Mouse (Mus musculus): ENCODE data around the gene Ripor2. TPM values are rescaled to one million over a fixed set of nuclear protein-coding genes. Genes with fewer than 3 reads are reported as not detected.

Ripor2 gene
- total and polyA plus RNA-seq, 2 experiments from 2014 or later: 19.6 to 48.8 TPM

- Histone ChIP-seq H3K4me1 (ENCODE audit: insufficient read depth, low read length) (peaks cover 3% of the 10 kb centered on the region; the same call in 1 of the 2 replicates), H3K9ac (replicated peaks; ENCODE audit: low read length, poor library complexity, severe bottlenecking) (no peak overlapping the region), H3K27me3 (ENCODE audit: insufficient read depth, low read length) (no peaks in the 10 kb centered on the region), H3K36me3 (ENCODE audit: insufficient read depth, low read length) (peaks cover 18% of the 10 kb centered on the region), H3K4me2 (ENCODE audit: low read depth, low read length, poor library complexity, severe bottlenecking) (no peak overlapping the region), H3K4me3 (ENCODE audit: low read depth, low read length) (no peak overlapping the region), H3K9me3 (ENCODE audit: low read length) (no peaks in the 10 kb centered on the region), H3K27ac (ENCODE audit: low read depth, low read length) (no peak overlapping the region)
- no peak for TF ChIP-seq CTCF (IDR thresholded peaks at IDR 0.05)
- ATAC-seq (ENCODE audit: low FRiP score) (no peak), DNase-seq (ENCODE audit: low spot score) (no peak)
- 58% methylated on average over 7 of the region's 7 CpGs for WGBS
Observed at GRCm38 (mm10) chr13:24710968-24711367, 129.0 kb downstream of the Ripor2 start.

GRCm38 (mm10) chr13:24712581-24713130 is 130.7 kb downstream of the Ripor2 start:
- no peak overlapping the region for H3K4me3 ChIP-seq (ENCODE audit: low read depth, low read length)
- peaks cover 28% of the 10 kb centered on the region for H3K36me3 ChIP-seq (ENCODE audit: insufficient read depth, low read length)
- H3K4me2 ChIP-seq (ENCODE audit: low read depth, low read length, poor library complexity, severe bottlenecking): no peak overlapping the region
- no peak overlapping the region for H3K27ac ChIP-seq (ENCODE audit: low read depth, low read length)
- DNase-seq (ENCODE audit: low spot score) (no peak), ATAC-seq (ENCODE audit: low FRiP score) (no peak)
- peaks cover 3% of the 10 kb centered on the region; the same call in 1 of the 2 replicates for H3K4me1 ChIP-seq (ENCODE audit: insufficient read depth, low read length)
- TF ChIP-seq CTCF (IDR thresholded peaks at IDR 0.05): no peak
- no peaks in the 10 kb centered on the region for H3K9me3 ChIP-seq (ENCODE audit: low read length)
- H3K9ac ChIP-seq (replicated peaks; ENCODE audit: low read length, poor library complexity, severe bottlenecking): 0 out of 2 replicates have a peak overlapping the region, but pooled peaks have one; percentile 29
- H3K27me3 ChIP-seq (ENCODE audit: insufficient read depth, low read length): no peaks in the 10 kb centered on the region
- WGBS: 87% methylated on average over 7 of the region's 7 CpGs

GRCm38 (mm10) chr13:24713434-24714000 is 131.5 kb downstream of the Ripor2 start:
- Histone ChIP-seq H3K4me1 (ENCODE audit: insufficient read depth, low read length) (peaks cover 3% of the 10 kb centered on the region; the same call in 1 of the 2 replicates), H3K36me3 (ENCODE audit: insufficient read depth, low read length) (peaks cover 36% of the 10 kb centered on the region), H3K4me3 (ENCODE audit: low read depth, low read length) (no peak overlapping the region), H3K27ac (ENCODE audit: low read depth, low read length) (no peak overlapping the region), H3K9me3 (ENCODE audit: low read length) (no peaks in the 10 kb centered on the region), H3K4me2 (ENCODE audit: low read depth, low read length, poor library complexity, severe bottlenecking) (peak overlapping the region; percentile 18; the same call in 1 of the 2 replicates), H3K9ac (replicated peaks; ENCODE audit: low read length, poor library complexity, severe bottlenecking) (no peak overlapping the region), H3K27me3 (ENCODE audit: insufficient read depth, low read length) (no peaks in the 10 kb centered on the region)
- DNase-seq (ENCODE audit: low spot score): peak; percentile 80
- ATAC-seq (ENCODE audit: low FRiP score): peak; percentile 87
- 9% methylated on average over 16 of the region's 16 CpGs for WGBS
- TF ChIP-seq CTCF (IDR thresholded peaks at IDR 0.05): peak; percentile 95

GRCm38 (mm10) chr13:24714360-24714885 is 132.4 kb downstream of the Ripor2 start:
- DNase-seq (ENCODE audit: low spot score) (no peak), ATAC-seq (ENCODE audit: low FRiP score) (peak; percentile 12; the same call in 1 of the 2 replicates)
- Histone ChIP-seq H3K9ac (replicated peaks; ENCODE audit: low read length, poor library complexity, severe bottlenecking) (no peak overlapping the region), H3K4me1 (ENCODE audit: insufficient read depth, low read length) (peaks cover 3% of the 10 kb centered on the region; the same call in 1 of the 2 replicates), H3K4me3 (ENCODE audit: low read depth, low read length) (no peak overlapping the region), H3K9me3 (ENCODE audit: low read length) (no peaks in the 10 kb centered on the region), H3K27ac (ENCODE audit: low read depth, low read length) (no peak overlapping the region), H3K36me3 (ENCODE audit: insufficient read depth, low read length) (peaks cover 36% of the 10 kb centered on the region), H3K27me3 (ENCODE audit: insufficient read depth, low read length) (no peaks in the 10 kb centered on the region), H3K4me2 (ENCODE audit: low read depth, low read length, poor library complexity, severe bottlenecking) (no peak overlapping the region)
- 65% methylated on average over 9 of the region's 9 CpGs for WGBS
- no peak for TF ChIP-seq CTCF (IDR thresholded peaks at IDR 0.05)

GRCm38 (mm10) chr13:24715601-24716000 is 133.6 kb downstream of the Ripor2 start:
- Histone ChIP-seq H3K4me1 (ENCODE audit: insufficient read depth, low read length) (peaks cover 3% of the 10 kb centered on the region; the same call in 1 of the 2 replicates), H3K4me3 (ENCODE audit: low read depth, low read length) (no peak overlapping the region), H3K27ac (ENCODE audit: low read depth, low read length) (no peak overlapping the region), H3K27me3 (ENCODE audit: insufficient read depth, low read length) (no peaks in the 10 kb centered on the region), H3K9me3 (ENCODE audit: low read length) (no peaks in the 10 kb centered on the region), H3K9ac (replicated peaks; ENCODE audit: low read length, poor library complexity, severe bottlenecking) (no peak overlapping the region), H3K36me3 (ENCODE audit: insufficient read depth, low read length) (peaks cover 32% of the 10 kb centered on the region), H3K4me2 (ENCODE audit: low read depth, low read length, poor library complexity, severe bottlenecking) (no peak overlapping the region)
- TF ChIP-seq CTCF (IDR thresholded peaks at IDR 0.05): no peak
- no peak for ATAC-seq (ENCODE audit: low FRiP score)
- 67% methylated on average over 5 of the region's 5 CpGs for WGBS
- DNase-seq (ENCODE audit: low spot score): no peak

- Histone ChIP-seq H3K27me3 (ENCODE audit: insufficient read depth, low read length) (no peaks in the 10 kb centered on the region), H3K36me3 (ENCODE audit: insufficient read depth, low read length) (peaks cover 32% of the 10 kb centered on the region), H3K27ac (ENCODE audit: low read depth, low read length) (no peak overlapping the region), H3K4me1 (ENCODE audit: insufficient read depth, low read length) (peaks cover 3% of the 10 kb centered on the region; the same call in 1 of the 2 replicates), H3K4me2 (ENCODE audit: low read depth, low read length, poor library complexity, severe bottlenecking) (no peak overlapping the region), H3K4me3 (ENCODE audit: low read depth, low read length) (no peak overlapping the region), H3K9me3 (ENCODE audit: low read length) (no peaks in the 10 kb centered on the region), H3K9ac (replicated peaks; ENCODE audit: low read length, poor library complexity, severe bottlenecking) (no peak overlapping the region)
- ATAC-seq (ENCODE audit: low FRiP score): no peak
- no peak for TF ChIP-seq CTCF (IDR thresholded peaks at IDR 0.05)
- no peak for DNase-seq (ENCODE audit: low spot score)
- 84% methylated on average over 9 of the region's 9 CpGs for WGBS
Observed at GRCm38 (mm10) chr13:24716441-24716840, 134.5 kb downstream of the Ripor2 start.
